Mouse (Mus musculus) ovary, postnatal 14 days (tissue): ENCODE measurements around the gene Lrrc34.

Experiments
- DNase-seq: peaks from one replicate; pipeline ENCODE4 v3.0.0; 2022; ENCODE audit warnings: low spot score

Lrrc34 gene

GRCm38 (mm10) chr3:30599711-30600545, 47.7 kb downstream of the Lrrc34 start, which contains the start of gene Actrt3:
TSS of gene Actrt3 (minus strand) at chr3:30599939.
- no peak for DNase-seq

- DNase-seq: no peak
Measured at GRCm38 (mm10) chr3:30597271-30597670, 50.4 kb downstream of the Lrrc34 start.

DNA sequence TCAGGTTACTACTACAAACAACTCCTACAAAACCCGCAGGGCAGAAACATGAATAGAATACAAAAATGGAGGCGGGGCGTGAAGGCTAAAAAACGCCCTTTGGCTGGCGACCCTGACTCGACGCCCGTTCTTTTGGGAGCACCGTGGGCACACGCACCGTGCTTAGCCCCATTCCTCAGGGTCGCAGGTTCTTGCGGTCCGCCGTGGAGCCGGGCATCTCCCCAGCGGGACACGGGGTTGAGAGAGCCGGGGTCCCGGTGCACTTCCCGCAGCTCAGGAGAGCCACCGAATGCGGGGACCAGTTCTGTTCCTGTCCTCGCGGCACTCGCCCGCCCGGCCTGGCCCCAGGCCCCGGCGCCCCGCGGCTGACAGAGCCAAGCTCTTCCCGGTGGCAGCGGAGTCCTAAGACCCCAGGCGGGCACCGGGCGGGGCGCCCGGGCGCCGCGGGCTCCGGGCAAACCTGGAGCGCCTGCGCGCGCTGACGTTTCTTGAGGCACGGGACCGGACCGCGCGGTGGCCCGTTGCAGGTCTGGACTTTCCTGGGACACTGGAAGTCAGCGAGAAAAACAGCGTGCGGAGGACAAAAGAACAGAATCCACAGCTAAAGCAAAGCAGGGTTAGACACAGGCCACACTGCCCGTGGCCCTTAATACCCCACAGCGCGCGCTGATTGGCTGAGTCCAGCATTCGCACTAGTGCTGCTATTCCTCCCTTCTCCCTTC, 52.4 kb downstream of the Lrrc34 start:
- peak; percentile 15 for DNase-seq

DNA sequence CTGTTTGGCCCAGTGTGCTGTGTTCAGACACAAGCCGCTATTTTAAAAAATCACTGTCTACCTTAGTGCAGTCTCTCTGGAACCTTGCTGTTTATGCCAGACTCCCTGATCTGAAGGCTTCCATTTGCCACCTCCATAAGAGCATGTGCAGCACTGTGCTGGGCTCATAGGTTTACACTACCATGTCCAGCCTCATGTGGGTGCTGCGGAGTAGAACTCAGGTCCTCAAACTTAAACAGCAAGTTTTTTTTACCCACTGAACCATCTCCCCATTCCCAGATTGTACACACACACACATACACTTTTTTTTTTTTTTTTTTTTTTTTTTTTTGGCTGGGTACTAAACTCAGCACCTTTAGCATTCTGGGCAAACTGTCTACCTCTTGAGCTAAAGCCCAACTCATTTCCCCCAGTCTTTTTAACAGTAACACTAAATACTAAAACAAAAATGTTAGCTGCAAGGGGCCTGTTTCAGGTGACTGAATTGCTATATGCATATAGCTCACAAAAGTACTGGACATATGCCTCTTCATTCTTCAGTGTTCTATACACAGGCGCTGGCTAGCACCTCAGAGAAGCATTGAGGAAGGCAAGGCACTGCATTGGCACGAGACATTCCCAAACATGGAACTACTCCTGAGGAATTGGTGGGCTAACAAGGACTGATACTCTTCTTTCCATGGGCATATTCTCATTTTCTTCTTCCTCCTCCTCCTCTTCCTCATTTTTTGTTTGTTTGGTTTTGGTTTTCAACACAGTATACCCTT, 53.8 kb downstream of the Lrrc34 start:
- no peak for DNase-seq

- DNase-seq: no peak
Measured at GRCm38 (mm10) chr3:30592418-30592853, 55.2 kb downstream of the Lrrc34 start.

DNA sequence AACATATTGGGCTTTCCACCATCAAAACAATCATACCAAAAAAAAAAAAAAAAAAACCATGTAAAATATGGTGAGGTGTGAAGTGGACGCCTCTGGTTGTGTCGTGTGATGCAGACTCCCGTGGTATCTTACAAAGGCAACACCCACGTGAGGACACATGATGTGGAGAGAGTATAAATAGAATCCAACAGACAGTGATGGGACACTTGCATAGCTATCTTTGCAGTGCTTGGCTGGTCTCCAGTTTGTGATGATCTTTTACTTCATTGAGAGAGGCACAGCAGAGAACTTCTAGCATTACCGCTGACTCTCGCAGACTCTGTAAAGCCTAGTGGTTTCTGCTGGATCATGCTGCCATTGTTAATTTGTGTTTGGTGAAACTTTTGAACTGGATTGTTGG, 58.8 kb downstream of the Lrrc34 start:
- no peak for DNase-seq
